Comparison of ENCODE assay signal across 15 mouse cellular contexts in genomic region chr3:145367176-145367717, GRCm38 (mm10).
"Had no signal": no experiment of that assay in that cellular context is flagged by ENCODE, and none has a peak within 500 bp of the region (broad histone marks: within the 10 kb centered on the region; RNA-seq: fewer than 3 reads in every experiment).

No protein-coding gene starts in this region.

- H3K27ac ChIP-seq: limb, embryonic 12.5 days; limb, embryonic 15.5 days; liver, embryonic 14.5 days had no signal

- DNase-seq: kidney, adult 2 months; kidney, postnatal 14 days; kidney, postnatal 4 days; left cerebral cortex, postnatal 4 days; liver, postnatal 0 days; lung, postnatal 4 days; midbrain, embryonic 14.5 days; thymus, adult 2 months; thymus, postnatal 14 days; thymus, postnatal 4 days had no signal

- H3K27me3 ChIP-seq: limb, embryonic 12.5 days; limb, embryonic 15.5 days had no signal

- H3K36me3 ChIP-seq: limb, embryonic 12.5 days had no signal

- H3K4me2 ChIP-seq: limb, embryonic 12.5 days; limb, embryonic 15.5 days; liver, embryonic 11.5 days; midbrain, embryonic 11.5 days had no signal

- H3K9ac ChIP-seq: limb, embryonic 12.5 days; limb, embryonic 15.5 days; liver, embryonic 14.5 days; liver, postnatal 0 days had no signal

- H3K9me3 ChIP-seq: limb, embryonic 12.5 days; limb, embryonic 15.5 days had no signal

- H3K4me1 ChIP-seq: limb, embryonic 12.5 days; limb, embryonic 15.5 days had no signal

- ATAC-seq: liver, postnatal 0 days had no signal

- H3K4me3 ChIP-seq: limb, embryonic 12.5 days; limb, embryonic 15.5 days had no signal
